Mouse (Mus musculus) midbrain, postnatal 0 days (tissue): ENCODE measurements around the gene Cd44. TPM values are rescaled to one million over a fixed set of nuclear protein-coding genes. Genes with fewer than 3 reads are reported as not detected.

ENCODE experiments used
- ATAC-seq: fragments of 200-750 bp; cut with Nextera tagmentation; 2 replicates; pipeline ENCODE4 v1.8.0; 2017; ENCODE audit warnings: moderate number of reproducible peaks, mild to moderate bottlenecking, moderate TSS enrichment, moderate library complexity; ENCODE audit not compliant: low FRiP score
- DNase-seq: peaks from one replicate; pipeline ENCODE4 v3.0.0-alpha.2; 2015; ENCODE audit warnings: low spot score
- H3K27ac ChIP-seq: fragments of 300-500 bp; sonication (generic); 2 replicates; pipeline ENCODE4 v1.5.1; 2014; ENCODE audit warnings: low read depth, mild to moderate bottlenecking, low read length, mixed read lengths
- H3K27me3 ChIP-seq: fragments of 300-500 bp; sonication (generic); 2 replicates; pipeline ENCODE4 v1.6.1; 2014; ENCODE audit warnings: low read length, control low read depth, mixed read lengths; ENCODE audit not compliant: insufficient read depth
- H3K36me3 ChIP-seq: fragments of 300-500 bp; sonication (generic); 2 replicates; pipeline ENCODE4 v1.6.1; 2014; ENCODE audit warnings: low read length, control low read depth, mixed read lengths; ENCODE audit not compliant: insufficient read depth
- H3K4me1 ChIP-seq: fragments of 300-500 bp; sonication (generic); 2 replicates; pipeline ENCODE4 v1.6.1; 2014; ENCODE audit warnings: mild to moderate bottlenecking, control low read depth, antibody characterized with exemption, low read length, mixed read lengths; ENCODE audit not compliant: insufficient read depth
- H3K4me2 ChIP-seq: fragments of 300-500 bp; sonication (generic); 2 replicates; pipeline ENCODE4 v1.6.1; 2014; ENCODE audit warnings: low read depth, mild to moderate bottlenecking, low read length, mixed read lengths; ENCODE audit not compliant: poor library complexity, severe bottlenecking
- H3K4me3 ChIP-seq: fragments of 300-500 bp; sonication (generic); 2 replicates; pipeline ENCODE4 v1.5.1; 2014; ENCODE audit warnings: low read depth, mild to moderate bottlenecking, low read length, moderate library complexity
- H3K9ac ChIP-seq: fragments of 300-500 bp; sonication (generic); replicated peaks from 2 replicates; pipeline ENCODE4 v1.6.1; 2014; ENCODE audit warnings: mild to moderate bottlenecking, low read length, moderate library complexity, mixed read lengths; ENCODE audit not compliant: poor library complexity, severe bottlenecking
- H3K9me3 ChIP-seq: fragments of 300-500 bp; sonication (generic); 2 replicates; pipeline ENCODE4 v1.6.1; 2016; ENCODE audit warnings: low read length, control low read depth
- CTCF ChIP-seq: IDR thresholded peaks from 2 replicates; pipeline ENCODE4 v1.5.1; 2016; ENCODE audit warnings: antibody characterized with exemption, mild to moderate bottlenecking
- WGBS: fragments of 180-500 bp; shearing (Covaris S2); extraction: QIAGEN DNeasy Blood & Tissue Kit; methylation state at CpG from one replicate; pipeline ENCODE4 v1.1.7; 2014; 5-methylcytosine and 5-hydroxymethylcytosine counted together
- polyA plus RNA-seq: library from polyadenylated mRNA; unstranded; fragments of >200 nt; fragmentation: Nextera tagmentation; extraction: Ambion mirVana; gene quantifications from 2 replicates; pipeline ENCODE4 v1.2.1, GENCODE M21; 2015
- total RNA-seq: library from RNA; depleted of rRNA; stranded (reverse); fragments of >200 nt; gene quantifications from 2 replicates; pipeline ENCODE4 v1.2.3, GENCODE M21; 2014

Cd44 gene
- total and polyA plus RNA-seq, 2 experiments from 2014 or later = 3.4 to 6.2 TPM

DNA sequence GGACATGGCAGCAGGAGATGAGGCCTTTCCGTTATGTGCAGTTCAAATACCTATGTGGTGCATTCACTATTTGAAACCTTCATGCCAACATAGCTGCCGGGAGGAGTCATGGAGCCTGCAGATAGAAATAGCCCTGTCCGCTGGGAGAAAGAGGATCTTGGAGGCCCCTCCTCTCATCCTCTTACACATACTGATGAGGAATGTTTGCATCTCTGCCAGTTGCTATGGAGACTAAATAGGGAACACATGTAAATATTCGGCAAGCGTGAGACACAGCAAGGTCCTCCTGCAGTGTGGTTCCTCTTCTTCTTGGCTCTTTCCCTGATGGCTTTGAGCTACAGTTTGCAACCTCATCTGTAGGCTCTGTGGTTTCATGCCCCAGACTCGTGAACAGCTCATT is 42.5 kb upstream of the Cd44 start:
- DNase-seq (peak; percentile 78), ATAC-seq (peak; percentile 67)
- H3K36me3 ChIP-seq = no peaks in the 10 kb centered on the region
- H3K4me2 ChIP-seq = no peak overlapping the region
- H3K27me3 ChIP-seq = no peaks in the 10 kb centered on the region
- 0 out of 2 replicates have a peak, but pooled peaks cover 3% of the 10 kb centered on the region for H3K4me1 ChIP-seq
- TF ChIP-seq CTCF = no peak
- H3K9ac ChIP-seq = no peak overlapping the region
- no peak overlapping the region for H3K4me3 ChIP-seq
- H3K9me3 ChIP-seq = no peaks in the 10 kb centered on the region
- H3K27ac ChIP-seq = 0 out of 2 replicates have a peak overlapping the region, but pooled peaks have one; percentile 33
- WGBS = 20% methylated on average over 6 of the region's 6 CpGs

DNA sequence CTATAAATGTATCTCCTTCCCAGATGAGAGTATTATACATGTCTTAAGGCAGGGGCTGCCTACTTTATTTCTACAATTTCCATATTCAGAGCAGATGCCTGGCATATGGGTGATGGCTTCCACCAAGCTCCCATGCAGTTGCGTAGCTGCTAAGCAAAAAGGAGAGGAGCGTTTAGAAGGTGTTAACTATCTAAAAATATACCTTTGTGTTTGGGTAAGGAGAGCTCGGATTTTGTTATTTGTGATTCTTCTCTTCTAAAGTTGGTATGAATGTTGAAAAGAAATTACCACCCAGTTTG is 41.3 kb upstream of the Cd44 start:
- TF ChIP-seq CTCF = no peak
- Histone ChIP-seq H3K4me2 (no peak overlapping the region), H3K4me3 (no peak overlapping the region), H3K27ac (no peak overlapping the region), H3K9me3 (no peaks in the 10 kb centered on the region), H3K4me1 (0 out of 2 replicates have a peak, but pooled peaks cover 3% of the 10 kb centered on the region), H3K27me3 (no peaks in the 10 kb centered on the region), H3K36me3 (no peaks in the 10 kb centered on the region), H3K9ac (no peak overlapping the region)
- 92% methylated on average over 3 of the region's 3 CpGs for WGBS
- DNase-seq (no peak), ATAC-seq (no peak)

DNA sequence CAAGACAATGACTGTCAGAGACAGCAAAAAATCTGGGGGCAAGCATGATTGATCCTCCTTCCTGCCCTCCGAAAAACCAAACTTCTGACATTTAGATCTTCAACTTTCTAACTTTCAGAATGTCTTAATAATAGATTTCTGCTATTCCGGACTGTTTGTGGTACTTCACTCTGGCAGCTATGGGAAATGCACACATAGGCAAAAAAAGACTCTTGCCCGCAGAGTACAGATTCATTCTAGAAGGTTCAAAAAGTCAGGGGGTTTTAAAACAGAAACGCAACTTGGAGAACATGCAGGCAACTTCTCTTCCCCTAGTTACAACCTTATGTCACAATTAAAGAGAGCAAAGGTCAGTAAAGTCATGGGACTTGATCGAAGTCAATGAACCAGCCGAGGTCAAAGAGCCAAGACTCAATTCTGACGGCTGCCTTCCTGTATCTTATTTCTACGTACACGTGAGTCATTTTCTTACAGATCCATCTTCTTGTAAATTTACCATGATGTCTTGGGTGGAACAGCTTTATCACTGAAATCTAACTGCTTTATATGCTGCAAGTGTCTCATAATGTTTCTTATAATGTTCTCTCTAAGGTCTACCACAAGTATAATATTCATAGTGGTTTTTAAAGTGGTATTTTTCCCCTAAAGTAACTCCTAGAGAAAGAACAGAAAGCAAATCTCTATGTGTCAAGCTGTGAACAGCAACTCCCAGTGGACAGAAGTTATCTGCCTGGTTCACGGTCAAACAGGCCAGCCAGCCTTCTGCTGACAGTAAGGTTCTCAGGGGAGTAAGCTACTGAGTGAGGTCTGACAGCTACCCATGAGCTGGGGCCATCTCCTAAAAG is 40.7 kb upstream of the Cd44 start:
- H3K9me3 ChIP-seq = no peaks in the 10 kb centered on the region
- TF ChIP-seq CTCF = no peak
- 0 out of 2 replicates have a peak, but pooled peaks cover 3% of the 10 kb centered on the region for H3K4me1 ChIP-seq
- no peak overlapping the region for H3K27ac ChIP-seq
- ATAC-seq (no peak), DNase-seq (no peak)
- no peak overlapping the region for H3K9ac ChIP-seq
- no peaks in the 10 kb centered on the region for H3K36me3 ChIP-seq
- H3K27me3 ChIP-seq = no peaks in the 10 kb centered on the region
- no peak overlapping the region for H3K4me2 ChIP-seq
- no peak overlapping the region for H3K4me3 ChIP-seq
- 84% methylated on average over 10 of the region's 10 CpGs for WGBS

DNA sequence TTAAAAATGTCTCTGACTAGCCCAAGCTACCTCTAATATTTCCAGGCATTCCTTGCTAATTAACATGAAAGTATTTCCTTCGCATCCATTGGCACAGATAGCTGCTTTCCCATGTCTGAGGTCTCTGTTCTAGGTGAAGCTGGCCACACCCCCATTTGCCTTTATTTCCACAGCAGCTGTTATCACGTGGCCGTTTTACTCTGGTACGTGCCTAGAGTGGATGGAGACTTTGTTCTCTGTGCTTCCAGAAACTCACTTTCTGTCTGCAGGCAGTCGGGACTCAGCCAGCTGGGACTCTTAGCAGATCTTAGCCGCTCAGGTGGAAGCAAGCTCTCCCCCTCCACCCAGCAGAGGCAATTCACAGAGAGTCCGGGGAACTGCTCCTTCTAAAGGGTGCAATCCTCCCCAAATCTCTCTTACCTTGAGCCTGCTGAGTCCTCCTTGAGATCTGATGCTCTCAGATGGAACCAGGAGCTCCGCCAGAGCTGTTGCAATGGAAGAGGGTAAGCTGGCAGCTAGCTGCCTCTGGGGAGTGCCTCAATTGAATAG is 39.4 kb upstream of the Cd44 start:
- Histone ChIP-seq H3K4me3 (no peak overlapping the region), H3K27ac (no peak overlapping the region), H3K9ac (no peak overlapping the region), H3K27me3 (no peaks in the 10 kb centered on the region), H3K4me1 (0 out of 2 replicates have a peak, but pooled peaks cover 3% of the 10 kb centered on the region), H3K9me3 (no peaks in the 10 kb centered on the region), H3K36me3 (no peaks in the 10 kb centered on the region), H3K4me2 (no peak overlapping the region)
- no peak for DNase-seq
- ATAC-seq = no peak
- 79% methylated on average over 8 of the region's 8 CpGs for WGBS
- no peak for TF ChIP-seq CTCF

DNA sequence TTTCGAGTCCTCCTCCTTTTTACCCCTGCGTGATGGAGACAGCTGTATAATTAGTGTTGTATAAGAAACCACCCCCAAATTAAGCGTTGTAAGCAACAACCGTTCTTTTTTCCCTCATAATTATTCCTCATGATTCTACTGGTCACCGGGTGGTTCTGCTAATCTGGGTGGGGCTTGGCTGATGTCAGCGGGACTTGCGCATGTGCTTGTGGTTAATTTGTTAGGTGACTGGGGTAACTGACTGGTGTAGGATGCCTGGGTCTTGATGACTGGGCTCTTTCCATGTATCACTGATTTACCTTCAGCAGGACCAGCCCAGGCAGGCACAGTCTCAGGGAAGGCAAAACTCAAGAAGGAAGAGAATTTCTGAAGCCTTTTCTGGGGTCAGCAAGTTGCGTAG is 38.7 kb upstream of the Cd44 start:
- Histone ChIP-seq H3K27ac (no peak overlapping the region), H3K9ac (no peak overlapping the region), H3K4me1 (0 out of 2 replicates have a peak, but pooled peaks cover 3% of the 10 kb centered on the region), H3K27me3 (no peaks in the 10 kb centered on the region), H3K9me3 (no peaks in the 10 kb centered on the region), H3K36me3 (no peaks in the 10 kb centered on the region), H3K4me3 (no peak overlapping the region), H3K4me2 (no peak overlapping the region)
- ATAC-seq (no peak), DNase-seq (no peak)
- 95% methylated on average over 8 of the region's 8 CpGs for WGBS
- TF ChIP-seq CTCF = no peak

DNA sequence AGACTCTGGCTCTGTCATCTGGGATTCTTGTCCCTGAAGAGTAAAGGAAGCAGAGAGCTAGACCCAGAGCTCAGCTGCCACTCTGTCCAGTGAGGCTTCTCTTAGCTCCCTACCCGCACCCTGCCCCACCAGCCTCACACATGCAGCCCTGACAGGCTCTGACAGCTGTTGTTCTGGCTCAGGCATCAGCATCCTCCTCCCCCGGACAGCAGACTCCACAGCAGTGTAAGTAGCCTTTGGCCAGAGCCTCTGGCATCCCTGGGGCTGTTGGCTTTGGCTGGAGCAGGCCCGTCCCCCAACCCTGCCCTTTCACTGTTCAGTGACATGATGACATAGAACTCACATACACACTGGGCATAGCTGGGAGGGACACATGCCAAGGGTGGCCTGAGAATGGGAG is 35.4 kb upstream of the Cd44 start:
- H3K4me1 ChIP-seq = no peaks in the 10 kb centered on the region
- DNase-seq (peak; percentile 51), ATAC-seq (peak; percentile 69; the same call in 1 of the 2 replicates)
- H3K36me3 ChIP-seq = no peaks in the 10 kb centered on the region
- H3K27me3 ChIP-seq = no peaks in the 10 kb centered on the region
- TF ChIP-seq CTCF = no peak
- H3K27ac ChIP-seq = no peak overlapping the region
- no peak overlapping the region for H3K4me2 ChIP-seq
- H3K9me3 ChIP-seq = no peaks in the 10 kb centered on the region
- 49% methylated on average over 3 of the region's 3 CpGs for WGBS
- no peak overlapping the region for H3K9ac ChIP-seq
- no peak overlapping the region for H3K4me3 ChIP-seq
